Mouse (Mus musculus): ENCODE measurements around the gene Gm17268. TPM values are rescaled to one million over a fixed set of nuclear protein-coding genes. Genes with fewer than 3 reads are reported as not detected.
A peak's percentile ranks its signal among the peaks of the same experiment; 100 is the strongest.

The Gm17268 gene
- polyA plus RNA-seq, 1 experiment from 2014 or later, result not detected

GRCm38 (mm10) chr11:82000581-82000980, 37.8 kb downstream of the Gm17268 start:
- H3K36me3 ChIP-seq (ENCODE audit: control insufficient read depth, insufficient read depth, low read length), result no peaks in the 10 kb centered on the region
- WGBS, result 57% methylated on average over 5 of the region's 5 CpGs
- H3K9ac ChIP-seq (ENCODE audit: low read depth, low read length), result no peak overlapping the region
- H3K27me3 ChIP-seq (replicated peaks; ENCODE audit: control insufficient read depth, insufficient read depth, low read length), result no peaks in the 10 kb centered on the region; the same call in 1 of the 2 replicates
- H3K4me1 ChIP-seq (ENCODE audit: control insufficient read depth, insufficient read depth, low read depth, low read length), result no peaks in the 10 kb centered on the region
- H3K9me3 ChIP-seq (ENCODE audit: control insufficient read depth, low read length), result no peaks in the 10 kb centered on the region
- H3K4me2 ChIP-seq (ENCODE audit: low read length), result no peak overlapping the region
- H3K4me3 ChIP-seq (ENCODE audit: low read length), result no peak overlapping the region
- ATAC-seq, result no peak
- H3K27ac ChIP-seq (ENCODE audit: low read depth, low read length), result no peak overlapping the region

DNA sequence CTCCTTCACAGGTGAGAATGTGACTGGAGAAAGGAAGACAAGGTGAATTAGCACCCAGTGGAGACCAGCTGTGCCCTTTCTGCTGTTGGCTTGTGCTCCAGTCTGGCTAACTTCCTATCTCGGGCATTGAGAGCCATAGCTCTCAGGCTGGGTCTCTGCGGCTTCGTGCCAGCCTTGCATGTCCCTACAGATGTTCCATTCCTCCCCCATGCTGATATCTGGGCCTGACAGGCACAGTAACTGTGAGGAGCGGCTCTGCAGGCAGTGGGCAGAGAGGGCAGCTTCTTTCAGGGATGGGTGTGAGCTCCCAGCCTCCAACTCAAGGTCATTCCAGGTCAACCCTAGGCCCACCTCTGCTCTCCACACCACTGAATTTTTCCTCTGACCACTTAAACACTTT, 38.9 kb downstream of the Gm17268 start:
- 71% methylated on average over 4 of the region's 4 CpGs for WGBS
- Histone ChIP-seq H3K9ac (ENCODE audit: low read depth, low read length) (no peak overlapping the region), H3K4me2 (ENCODE audit: low read length) (no peak overlapping the region), H3K36me3 (ENCODE audit: control insufficient read depth, insufficient read depth, low read length) (no peaks in the 10 kb centered on the region), H3K4me3 (ENCODE audit: low read length) (no peak overlapping the region), H3K4me1 (ENCODE audit: control insufficient read depth, insufficient read depth, low read depth, low read length) (no peaks in the 10 kb centered on the region), H3K27ac (ENCODE audit: low read depth, low read length) (no peak overlapping the region), H3K9me3 (ENCODE audit: control insufficient read depth, low read length) (no peaks in the 10 kb centered on the region), H3K27me3 (replicated peaks; ENCODE audit: control insufficient read depth, insufficient read depth, low read length) (no peaks in the 10 kb centered on the region; the same call in 1 of the 2 replicates)
- ATAC-seq, result no peak

DNA sequence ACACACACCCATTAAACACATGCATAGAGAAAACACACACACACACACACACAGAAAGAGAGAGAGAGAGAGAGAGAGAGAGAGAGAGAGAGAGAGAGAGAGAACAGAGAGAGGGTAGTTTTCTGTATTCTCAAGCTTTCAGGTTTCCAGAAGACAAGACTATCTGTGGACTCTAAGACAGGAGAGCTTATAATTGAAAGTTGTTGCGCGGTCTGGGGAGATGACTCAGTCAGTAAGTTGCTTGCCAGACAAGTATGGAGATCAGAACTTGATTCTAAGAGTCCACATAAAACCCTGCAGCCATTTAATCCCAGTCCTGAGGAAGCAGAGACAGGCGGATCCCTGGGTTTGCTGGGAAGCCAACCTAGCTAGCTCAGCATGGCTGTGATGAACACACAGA, 39.7 kb downstream of the Gm17268 start:
- H3K27me3 ChIP-seq (replicated peaks; ENCODE audit: control insufficient read depth, insufficient read depth, low read length), result no peaks in the 10 kb centered on the region; the same call in 1 of the 2 replicates
- no peak for ATAC-seq
- H3K4me3 ChIP-seq (ENCODE audit: low read length), result no peak overlapping the region

DNA sequence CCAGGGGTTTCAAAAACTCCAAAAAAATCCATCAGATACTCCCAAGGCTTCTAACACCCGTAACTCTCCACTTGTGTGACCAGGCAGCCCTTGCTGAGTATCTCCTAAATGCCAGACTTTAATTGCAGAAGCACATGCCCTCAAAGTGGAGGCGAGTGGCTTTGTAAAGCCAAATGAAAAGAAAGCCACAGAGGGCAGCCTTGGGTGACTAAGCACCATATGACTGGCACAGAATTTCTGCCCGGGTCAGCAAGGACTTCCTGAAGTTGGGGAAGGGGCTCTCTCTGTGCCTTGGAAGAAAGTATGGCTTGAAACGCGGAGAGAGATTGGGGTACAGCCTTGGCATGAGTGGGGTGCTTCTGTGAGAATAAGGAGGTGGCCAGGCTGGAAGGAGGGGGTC, 41.3 kb downstream of the Gm17268 start:
- ATAC-seq, result no peak
- 92% methylated on average over 5 of the region's 5 CpGs for whole genome bisulfite sequencing
- Histone ChIP-seq H3K27me3 (replicated peaks; ENCODE audit: control insufficient read depth, insufficient read depth, low read length) (no peaks in the 10 kb centered on the region; the same call in 1 of the 2 replicates), H3K4me2 (ENCODE audit: low read length) (no peak overlapping the region), H3K36me3 (ENCODE audit: control insufficient read depth, insufficient read depth, low read length) (no peaks in the 10 kb centered on the region), H3K27ac (ENCODE audit: low read depth, low read length) (no peak overlapping the region), H3K4me3 (ENCODE audit: low read length) (no peak overlapping the region), H3K9ac (ENCODE audit: low read depth, low read length) (no peak overlapping the region), H3K4me1 (ENCODE audit: control insufficient read depth, insufficient read depth, low read depth, low read length) (no peaks in the 10 kb centered on the region), H3K9me3 (ENCODE audit: control insufficient read depth, low read length) (no peaks in the 10 kb centered on the region)

More for the DNA sequence above, 39.7 kb downstream of the Gm17268 start:
- Histone ChIP-seq H3K9ac (ENCODE audit: low read depth, low read length) (no peak overlapping the region), H3K4me1 (ENCODE audit: control insufficient read depth, insufficient read depth, low read depth, low read length) (no peaks in the 10 kb centered on the region), H3K36me3 (ENCODE audit: control insufficient read depth, insufficient read depth, low read length) (no peaks in the 10 kb centered on the region), H3K4me2 (ENCODE audit: low read length) (no peak overlapping the region), H3K27ac (ENCODE audit: low read depth, low read length) (no peak overlapping the region), H3K9me3 (ENCODE audit: control insufficient read depth, low read length) (no peaks in the 10 kb centered on the region)
- 91% methylated on average over 3 of the region's 3 CpGs for WGBS

GRCm38 (mm10) chr11:81996172-81996841, 42.1 kb downstream of the Gm17268 start:
- Histone ChIP-seq H3K27me3 (replicated peaks; ENCODE audit: control insufficient read depth, insufficient read depth, low read length) (no peaks in the 10 kb centered on the region; the same call in 1 of the 2 replicates), H3K9me3 (ENCODE audit: control insufficient read depth, low read length) (no peaks in the 10 kb centered on the region), H3K9ac (ENCODE audit: low read depth, low read length) (no peak overlapping the region), H3K4me2 (ENCODE audit: low read length) (no peak overlapping the region), H3K36me3 (ENCODE audit: control insufficient read depth, insufficient read depth, low read length) (no peaks in the 10 kb centered on the region), H3K4me1 (ENCODE audit: control insufficient read depth, insufficient read depth, low read depth, low read length) (no peaks in the 10 kb centered on the region), H3K27ac (ENCODE audit: low read depth, low read length) (no peak overlapping the region), H3K4me3 (ENCODE audit: low read length) (no peak overlapping the region)
- 59% methylated on average over 10 of the region's 10 CpGs for WGBS
- ATAC-seq, result peak; percentile 76

DNA sequence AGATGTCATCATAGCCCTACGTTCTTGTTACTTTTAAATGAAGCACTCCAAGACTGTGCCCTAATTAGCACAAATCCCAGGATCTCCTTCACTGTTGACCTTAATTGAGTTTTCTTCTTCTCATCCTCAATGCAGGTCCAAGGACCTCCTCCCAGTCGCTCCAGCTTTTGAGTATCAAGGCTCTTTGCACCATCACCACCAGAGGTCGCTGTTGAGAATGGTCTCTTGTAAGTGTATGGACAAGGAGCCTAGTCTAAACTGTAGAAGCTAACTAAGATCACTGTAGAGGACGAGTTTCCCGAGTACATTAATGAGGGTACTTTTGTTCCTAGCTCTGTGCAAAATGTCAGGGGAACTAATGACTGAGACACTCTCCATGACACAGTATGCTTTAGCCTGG, 55.2 kb downstream of the Gm17268 start:
- WGBS, result 48% methylated on average over 5 of the region's 5 CpGs
- Histone ChIP-seq H3K27me3 (replicated peaks; ENCODE audit: control insufficient read depth, insufficient read depth, low read length) (no peaks in the 10 kb centered on the region), H3K9me3 (ENCODE audit: control insufficient read depth, low read length) (no peaks in the 10 kb centered on the region), H3K4me3 (ENCODE audit: low read length) (no peak overlapping the region), H3K27ac (ENCODE audit: low read depth, low read length) (no peak overlapping the region), H3K9ac (ENCODE audit: low read depth, low read length) (no peak overlapping the region), H3K4me2 (ENCODE audit: low read length) (no peak overlapping the region), H3K36me3 (ENCODE audit: control insufficient read depth, insufficient read depth, low read length) (no peaks in the 10 kb centered on the region), H3K4me1 (ENCODE audit: control insufficient read depth, insufficient read depth, low read depth, low read length) (0 out of 2 replicates have a peak, but pooled peaks cover 3% of the 10 kb centered on the region)
- no peak for ATAC-seq

DNA sequence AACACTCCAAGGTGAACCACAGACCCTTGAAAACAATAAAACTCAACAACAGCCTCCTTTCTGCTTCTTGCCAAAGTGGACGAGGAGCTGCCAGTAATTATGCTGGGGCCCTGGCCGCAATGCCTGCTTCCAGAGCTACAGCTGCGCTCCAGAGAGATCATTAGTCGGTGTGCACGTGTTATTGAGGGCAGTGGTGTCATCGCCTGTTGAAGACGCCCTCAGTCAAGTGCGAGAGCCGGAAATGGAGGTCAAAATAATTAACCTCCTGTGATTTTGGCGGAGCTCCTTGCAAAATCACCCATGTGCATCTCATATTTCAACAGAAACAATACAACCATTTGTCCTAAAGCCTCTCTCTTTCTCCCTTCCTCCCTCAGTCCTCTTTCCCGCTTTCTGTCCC, 56.2 kb downstream of the Gm17268 start:
- Histone ChIP-seq H3K4me3 (ENCODE audit: low read length) (no peak overlapping the region), H3K4me1 (ENCODE audit: control insufficient read depth, insufficient read depth, low read depth, low read length) (0 out of 2 replicates have a peak, but pooled peaks cover 3% of the 10 kb centered on the region), H3K27ac (ENCODE audit: low read depth, low read length) (no peak overlapping the region), H3K27me3 (replicated peaks; ENCODE audit: control insufficient read depth, insufficient read depth, low read length) (no peaks in the 10 kb centered on the region), H3K36me3 (ENCODE audit: control insufficient read depth, insufficient read depth, low read length) (no peaks in the 10 kb centered on the region), H3K9me3 (ENCODE audit: control insufficient read depth, low read length) (no peaks in the 10 kb centered on the region), H3K9ac (ENCODE audit: low read depth, low read length) (no peak overlapping the region), H3K4me2 (ENCODE audit: low read length) (no peak overlapping the region)
- WGBS, result 33% methylated on average over 11 of the region's 11 CpGs
- ATAC-seq, result no peak

Other genes with a start within 250 kb of the Gm17268 start
- 0.79 and 1.1 TPM in 2 replicates for gene 5530401A14Rik, start 177.9 kb downstream of the Gm17268 start, polyA plus RNA-seq (2015; fragmentation: Nextera tagmentation; extraction: Ambion mirVana)
- gene Asic2, start 70.1 kb downstream of the Gm17268 start, polyA plus RNA-seq (2015; fragmentation: Nextera tagmentation; extraction: Ambion mirVana), result 17.6 and 17.8 TPM in 2 replicates
- 0.37 and 0.45 TPM in 2 replicates for gene Ccl2, start 3.0 kb downstream of the Gm17268 start, polyA plus RNA-seq (2015; fragmentation: Nextera tagmentation; extraction: Ambion mirVana)
- 0.79 and 0.89 TPM in 2 replicates for gene Ccl7, start 7.2 kb upstream of the Gm17268 start, polyA plus RNA-seq (2015; fragmentation: Nextera tagmentation; extraction: Ambion mirVana)
- gene Ccl11, start 19.3 kb upstream of the Gm17268 start, polyA plus RNA-seq (2015; fragmentation: Nextera tagmentation; extraction: Ambion mirVana), result 0.24 and 0.38 TPM in 2 replicates
- gene Ccl12, start 63.3 kb upstream of the Gm17268 start, polyA plus RNA-seq (2015; fragmentation: Nextera tagmentation; extraction: Ambion mirVana), result 1.7 and 2.1 TPM in 2 replicates
- gene Ccl8, start 76.6 kb upstream of the Gm17268 start, polyA plus RNA-seq (2015; fragmentation: Nextera tagmentation; extraction: Ambion mirVana), result not detected in 2 replicates